Comparison of ENCODE assay signal across 10 mouse cellular contexts in genomic region chr14:75832031-75832430, GRCm38 (mm10). TPM values are rescaled to one million over a fixed set of nuclear protein-coding genes. Genes with fewer than 3 reads are reported as not detected.
A peak's percentile ranks its signal among the peaks of the same experiment; 100 is the strongest.
DNase-seq lines count a peak whose midpoint lies in the region; ATAC-seq lines count a peak whose summit lies in the region.
"Had no signal": no experiment of that assay in that cellular context is flagged by ENCODE, and none has a peak within 500 bp of the region (broad histone marks: within the 10 kb centered on the region; RNA-seq: fewer than 3 reads in every experiment).

No protein-coding gene starts in this region.

- no peak overlapping the region for H3K4me3 ChIP-seq in liver, embryonic 12.5 days
- H3K4me3 ChIP-seq in hindbrain, embryonic 10.5 days = no peak overlapping the region

- H3K9ac ChIP-seq in liver, embryonic 12.5 days = no peak overlapping the region

- WGBS in liver, embryonic 12.5 days (ENCODE audit: insufficient replicate concordance) = 49% methylated on average over 2 of the region's 2 CpGs
- WGBS in hindbrain, embryonic 10.5 days = 93% methylated on average over 2 of the region's 2 CpGs

- H3K27ac ChIP-seq in liver, embryonic 12.5 days = peak overlapping the region; percentile 63
- no peak overlapping the region for H3K27ac ChIP-seq in hindbrain, embryonic 10.5 days

- peaks cover 23% of the 10 kb centered on the region for H3K27me3 ChIP-seq in liver, embryonic 12.5 days (replicated peaks)
- H3K27me3 ChIP-seq in hindbrain, embryonic 10.5 days (ENCODE audit: insufficient read depth, poor library complexity, severe bottlenecking) = peaks cover 23% of the 10 kb centered on the region

- peak; percentile 90 for DNase-seq in heart, adult 11 months
- no peak for DNase-seq in heart, postnatal 25 days (ENCODE audit: low spot score)
- peak; percentile 32 for DNase-seq in A20 (ENCODE audit: low read depth, low spot score)
- DNase-seq in hindbrain, embryonic 10.5 days (ENCODE audit: low spot score) = no peak
- DNase-seq in gastrocnemius, postnatal 10 days = no peak
- no peak for DNase-seq in ovary, postnatal 14 days (ENCODE audit: low spot score)
- DNase-seq: cerebellum, adult 18-20 months; kidney, adult 11 months had no signal

- H3K4me2 ChIP-seq in liver, embryonic 12.5 days = no peak overlapping the region

- intact Hi-C loops in heart, postnatal 25 days (cut with DNase I) = no loop called here

- no peak for ATAC-seq in liver, embryonic 12.5 days
- ATAC-seq in megakaryocyte progenitor cell, adult 5-6 weeks (replicated peaks; ENCODE audit: poor library complexity) = peak; percentile 3; the same call in 1 of the 2 replicates

- peaks cover 67% of the 10 kb centered on the region for H3K4me1 ChIP-seq in liver, embryonic 12.5 days
- peaks cover 43% of the 10 kb centered on the region for H3K4me1 ChIP-seq in hindbrain, embryonic 10.5 days (replicated peaks)

- H3K36me3 ChIP-seq in liver, embryonic 12.5 days = no peaks in the 10 kb centered on the region
- no peaks in the 10 kb centered on the region for H3K36me3 ChIP-seq in hindbrain, embryonic 10.5 days

- H3K9me3 ChIP-seq in liver, embryonic 12.5 days (replicated peaks) = no peaks in the 10 kb centered on the region
- no peaks in the 10 kb centered on the region for H3K9me3 ChIP-seq in hindbrain, embryonic 10.5 days

RNA-seq across cellular contexts. Expression of gene Tpt1, which starts 12.9 kb away (rescaled TPM):
- 1,000 to 10,000 TPM; 2,885 to 3,154 TPM for total RNA-seq in heart, postnatal 25 days (2021)
- 673 and 675 TPM in 2 replicates for polyA plus RNA-seq in liver, embryonic 12.5 days (2016; fragmentation: Nextera tagmentation; extraction: Ambion mirVana)
- 4,894 and 5,633 TPM in 2 replicates for total RNA-seq in megakaryocyte progenitor cell, adult 5-6 weeks (2015)
- total RNA-seq in megakaryocyte progenitor cell, adult 5-6 weeks (2017) = 809 and 847 TPM in 2 replicates
- 889 and 916 TPM in 2 replicates for polyA plus RNA-seq in hindbrain, embryonic 10.5 days (2016; fragmentation: Nextera tagmentation; extraction: Ambion mirVana)
- total RNA-seq in gastrocnemius, postnatal 10 days (2021) = 1,000 to 10,000 TPM; 3,326 to 3,432 TPM

RNA-seq across cellular contexts. Expression of gene Slc25a30, which starts 45.2 kb away (rescaled TPM):
- total RNA-seq in heart, postnatal 25 days (2021) = 10 to 100 TPM; 11.5 to 12.6 TPM
- 3.0 and 3.3 TPM in 2 replicates for polyA plus RNA-seq in liver, embryonic 12.5 days (2016; fragmentation: Nextera tagmentation; extraction: Ambion mirVana)
- 17.3 TPM in 2 replicates for total RNA-seq in megakaryocyte progenitor cell, adult 5-6 weeks (2015)
- 16.9 and 17.6 TPM in 2 replicates for total RNA-seq in megakaryocyte progenitor cell, adult 5-6 weeks (2017)
- 6.1 and 6.6 TPM in 2 replicates for polyA plus RNA-seq in hindbrain, embryonic 10.5 days (2016; fragmentation: Nextera tagmentation; extraction: Ambion mirVana)
- 1 to 10 TPM; 6.3 to 9.8 TPM for total RNA-seq in gastrocnemius, postnatal 10 days (2021)

Comparison
In these comparisons a context has a peak if more than half of its experiments do, and no peak if none do; other contexts are left out.
1. DNase-seq: peak in heart, adult 11 months (single experiment) and A20 (single experiment); none in heart, postnatal 25 days (single experiment), hindbrain, embryonic 10.5 days (single experiment), gastrocnemius, postnatal 10 days (single experiment) and ovary, postnatal 14 days (single experiment).